Mouse (Mus musculus): ENCODE results near the gene Ptprm. TPM values are rescaled to one million over a fixed set of nuclear protein-coding genes. Genes with fewer than 3 reads are reported as not detected.

The Ptprm gene
- polyA plus RNA-seq, 1 experiment from 2014 or later = 1.0 TPM

DNA sequence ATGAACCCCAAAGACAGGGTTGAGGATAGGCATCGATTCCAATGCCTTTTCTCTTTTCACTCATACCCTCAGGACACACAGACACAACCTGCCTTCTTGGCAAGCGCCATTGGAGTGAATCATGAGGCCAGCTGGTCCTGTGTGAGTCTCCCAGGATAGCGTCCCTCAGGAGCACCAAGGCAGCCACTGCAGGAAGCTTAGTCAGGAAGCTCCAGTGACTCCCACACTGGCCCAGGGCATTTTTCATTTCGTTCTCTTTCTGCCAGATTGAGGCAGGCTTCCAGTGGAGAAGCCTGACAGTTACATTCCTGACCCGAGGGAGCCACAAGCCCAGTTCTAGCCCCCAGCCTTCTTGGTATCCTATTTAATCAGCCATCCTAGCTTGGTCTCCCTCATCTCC is 393.3 kb downstream of the Ptprm start:
- ATAC-seq (ENCODE audit: low read depth) = no peak
- no peak overlapping the region for H3K4me3 ChIP-seq (replicated peaks)
- H3K36me3 ChIP-seq = no peaks in the 10 kb centered on the region
- H3K9ac ChIP-seq = no peak overlapping the region
- 44% methylated on average over 5 of the region's 5 CpGs for WGBS (ENCODE audit: insufficient replicate concordance)
- H3K4me2 ChIP-seq = no peak overlapping the region
- H3K27ac ChIP-seq = no peak overlapping the region
- DNase-seq = no peak
- no peaks in the 10 kb centered on the region for H3K27me3 ChIP-seq
- no peaks in the 10 kb centered on the region for H3K9me3 ChIP-seq (replicated peaks)
- H3K4me1 ChIP-seq (replicated peaks) = no peaks in the 10 kb centered on the region

DNA sequence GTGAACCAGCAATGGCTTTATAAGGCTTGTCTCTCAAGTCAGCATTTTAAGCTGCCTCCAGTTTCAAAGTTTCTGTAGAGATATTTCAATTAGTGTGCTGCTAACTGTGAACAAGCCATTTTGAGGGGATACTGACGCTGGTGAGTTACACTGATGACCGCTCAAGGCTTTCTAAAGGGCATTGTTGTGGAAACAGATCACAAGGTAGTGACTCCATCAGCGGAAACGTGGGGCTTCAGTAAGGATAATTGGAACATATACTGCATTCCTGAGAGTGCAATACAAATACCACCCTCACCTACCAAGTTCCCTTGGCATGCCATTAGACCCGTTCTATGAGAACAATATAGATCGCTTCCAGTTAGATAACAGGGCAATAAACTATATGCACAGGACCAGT is 393.7 kb downstream of the Ptprm start:
- DNase-seq = no peak
- Histone ChIP-seq H3K9me3 (replicated peaks) (no peaks in the 10 kb centered on the region), H3K27me3 (no peaks in the 10 kb centered on the region), H3K9ac (no peak overlapping the region), H3K4me3 (replicated peaks) (no peak overlapping the region), H3K4me2 (no peak overlapping the region), H3K36me3 (no peaks in the 10 kb centered on the region), H3K27ac (no peak overlapping the region), H3K4me1 (replicated peaks) (no peaks in the 10 kb centered on the region)
- ATAC-seq (ENCODE audit: low read depth) = no peak
- WGBS (ENCODE audit: insufficient replicate concordance) = 70% methylated on average over 6 of the region's 6 CpGs

DNA sequence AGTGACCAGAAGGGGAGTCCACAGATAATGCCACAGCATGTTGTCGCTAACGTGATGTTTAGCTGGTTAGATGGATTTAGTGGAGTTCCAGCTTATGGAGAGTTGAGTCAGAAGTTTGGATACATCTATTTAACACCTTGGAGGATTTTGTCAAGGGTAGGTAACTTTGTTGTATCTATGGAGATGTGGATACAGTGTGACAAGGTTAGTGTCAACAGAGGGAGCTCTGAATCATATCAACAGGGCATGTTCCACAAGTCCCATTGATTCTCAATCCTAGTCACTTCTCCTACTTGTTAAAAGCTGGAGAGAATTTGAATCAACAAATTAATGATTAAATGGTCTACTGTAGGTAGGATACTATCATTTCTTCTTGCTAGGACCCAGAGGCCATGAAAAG is 394.4 kb downstream of the Ptprm start:
- Histone ChIP-seq H3K9me3 (replicated peaks) (no peaks in the 10 kb centered on the region), H3K27ac (no peak overlapping the region), H3K27me3 (no peaks in the 10 kb centered on the region), H3K4me3 (replicated peaks) (no peak overlapping the region), H3K4me2 (no peak overlapping the region), H3K9ac (no peak overlapping the region), H3K4me1 (replicated peaks) (no peaks in the 10 kb centered on the region), H3K36me3 (no peaks in the 10 kb centered on the region)
- DNase-seq = no peak
- no peak for ATAC-seq (ENCODE audit: low read depth)
- WGBS (ENCODE audit: insufficient replicate concordance) = 76% methylated on average over 2 of the region's 2 CpGs

DNA sequence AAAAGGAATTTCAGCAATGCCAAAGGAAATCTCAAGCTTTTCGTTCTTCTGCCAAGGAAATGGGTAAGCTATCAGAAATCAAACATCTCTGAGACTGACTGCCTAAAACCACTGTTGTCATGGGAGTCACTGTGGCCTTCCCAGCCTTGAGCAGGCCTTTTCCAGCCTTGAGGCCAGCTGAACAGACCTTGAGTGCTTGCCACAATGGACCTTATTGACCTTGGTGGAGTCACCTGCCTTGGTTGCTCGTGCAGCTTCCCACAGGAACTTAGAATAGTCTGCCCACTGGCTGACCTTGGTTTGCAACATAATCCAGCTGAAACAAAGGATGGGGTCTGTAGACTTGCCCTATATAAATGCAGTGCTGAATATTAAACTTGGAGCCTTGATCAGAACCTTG is 395.5 kb downstream of the Ptprm start:
- H3K9ac ChIP-seq = no peak overlapping the region
- H3K27ac ChIP-seq = no peak overlapping the region
- no peaks in the 10 kb centered on the region for H3K36me3 ChIP-seq
- H3K4me1 ChIP-seq (replicated peaks) = no peaks in the 10 kb centered on the region
- no peak overlapping the region for H3K4me3 ChIP-seq (replicated peaks)
- ATAC-seq (ENCODE audit: low read depth) (no peak), DNase-seq (no peak)
- WGBS (ENCODE audit: insufficient replicate concordance) = 48% methylated on average over 2 of the region's 2 CpGs
- H3K4me2 ChIP-seq = no peak overlapping the region
- H3K9me3 ChIP-seq (replicated peaks) = no peaks in the 10 kb centered on the region
- no peaks in the 10 kb centered on the region for H3K27me3 ChIP-seq

DNA sequence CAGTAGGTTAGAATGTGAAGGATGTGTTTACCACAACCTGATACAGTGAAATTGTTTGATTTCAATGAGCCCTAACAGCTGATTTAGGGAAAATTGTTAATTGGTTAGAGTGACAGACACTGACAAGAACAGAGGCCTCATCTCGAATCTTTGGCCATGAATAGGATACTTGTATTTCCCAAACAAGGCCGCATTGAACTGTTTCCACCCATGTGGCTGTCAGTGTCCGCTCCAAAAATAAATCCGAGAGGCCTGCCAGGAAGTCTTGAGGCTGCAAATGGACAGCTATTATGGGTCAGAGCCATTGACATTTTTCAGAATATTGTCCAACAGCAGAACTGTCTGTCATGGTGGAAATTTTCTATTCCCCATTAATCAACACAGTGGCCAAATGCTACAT is 409.8 kb downstream of the Ptprm start:
- ATAC-seq (ENCODE audit: low read depth) = no peak
- no peak overlapping the region for H3K27ac ChIP-seq

DNA sequence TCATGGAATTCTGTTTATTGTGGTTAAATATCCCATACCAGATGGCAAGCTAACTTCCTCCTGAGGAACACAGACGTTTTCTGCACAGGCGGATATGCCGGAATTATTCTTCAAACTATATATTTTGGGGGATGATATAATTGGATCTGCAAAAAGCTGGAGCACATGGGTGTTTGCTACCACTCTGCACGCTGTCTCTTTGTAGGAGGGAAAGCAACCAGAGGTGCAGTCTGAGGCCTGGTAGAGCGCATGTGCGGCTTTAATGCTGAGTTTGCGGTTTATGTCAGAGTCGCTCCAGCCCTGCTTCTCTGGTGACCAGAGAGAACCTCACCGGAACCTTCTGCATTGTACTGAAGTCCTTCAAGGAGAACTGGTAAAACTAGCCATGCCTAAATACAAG is 410.7 kb downstream of the Ptprm start:
- H3K4me1 ChIP-seq (replicated peaks) = no peaks in the 10 kb centered on the region
- H3K9me3 ChIP-seq (replicated peaks) = no peaks in the 10 kb centered on the region
- H3K4me2 ChIP-seq = no peak overlapping the region
- 85% methylated on average over 9 of the region's 9 CpGs for WGBS (ENCODE audit: insufficient replicate concordance)
- no peak overlapping the region for H3K9ac ChIP-seq
- H3K36me3 ChIP-seq = no peaks in the 10 kb centered on the region
- no peak overlapping the region for H3K4me3 ChIP-seq (replicated peaks)
- no peaks in the 10 kb centered on the region for H3K27me3 ChIP-seq
- no peak for DNase-seq
- no peak overlapping the region for H3K27ac ChIP-seq
- ATAC-seq (ENCODE audit: low read depth) = no peak

More for the DNA sequence above, 409.8 kb downstream of the Ptprm start:
- Histone ChIP-seq H3K9ac (no peak overlapping the region), H3K4me1 (replicated peaks) (no peaks in the 10 kb centered on the region), H3K4me2 (no peak overlapping the region), H3K9me3 (replicated peaks) (no peaks in the 10 kb centered on the region), H3K4me3 (replicated peaks) (no peak overlapping the region), H3K27me3 (no peaks in the 10 kb centered on the region), H3K36me3 (no peaks in the 10 kb centered on the region)
- 72% methylated on average over 4 of the region's 4 CpGs for WGBS (ENCODE audit: insufficient replicate concordance)
- DNase-seq = no peak

DNA sequence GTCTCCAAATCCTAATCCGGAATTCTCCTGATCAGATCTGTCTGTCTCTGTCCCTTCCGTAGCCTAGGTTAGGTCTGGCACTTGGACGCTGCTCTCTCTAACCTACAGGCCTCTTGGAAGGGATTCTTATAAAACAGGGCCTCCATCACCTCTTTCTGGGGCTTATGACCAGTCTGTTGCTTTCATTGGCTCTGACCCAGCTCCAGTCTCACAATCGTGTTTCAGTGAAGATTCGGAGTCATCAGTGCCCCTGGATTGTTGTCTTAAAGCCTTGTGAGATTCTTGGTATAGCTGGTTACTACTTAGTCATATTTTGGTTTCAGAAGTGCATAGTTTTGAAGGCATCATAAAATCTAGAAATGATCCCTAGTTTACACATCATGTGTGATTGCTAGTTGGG is 428.6 kb downstream of the Ptprm start:
- WGBS (ENCODE audit: insufficient replicate concordance) = 65% methylated on average over 5 of the region's 5 CpGs
- ATAC-seq (ENCODE audit: low read depth) (no peak), DNase-seq (no peak)
- Histone ChIP-seq H3K4me3 (replicated peaks) (no peak overlapping the region), H3K4me2 (no peak overlapping the region), H3K27me3 (no peaks in the 10 kb centered on the region), H3K36me3 (no peaks in the 10 kb centered on the region), H3K9ac (no peak overlapping the region), H3K27ac (no peak overlapping the region), H3K4me1 (replicated peaks) (no peaks in the 10 kb centered on the region), H3K9me3 (replicated peaks) (no peaks in the 10 kb centered on the region)

DNA sequence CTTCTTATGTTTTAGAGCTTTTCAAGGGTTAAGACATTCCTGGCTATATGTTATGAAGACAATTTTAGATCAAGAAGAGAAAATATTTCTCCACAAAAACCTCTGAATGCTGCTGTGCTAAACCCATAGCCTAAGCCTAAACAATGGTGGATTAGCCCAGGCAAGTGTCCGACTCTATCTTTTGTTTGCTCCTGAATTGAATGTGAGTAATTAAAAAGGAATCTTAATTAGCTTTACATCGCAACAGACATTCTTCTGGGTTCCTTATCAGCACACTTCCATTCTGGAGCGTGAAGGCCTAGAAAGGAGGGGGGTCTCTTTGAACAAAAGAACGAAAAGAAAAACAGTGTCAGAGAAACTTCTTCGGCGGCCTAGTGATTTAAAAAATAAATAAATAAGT is 439.6 kb downstream of the Ptprm start:
- Histone ChIP-seq H3K9ac (no peak overlapping the region), H3K27me3 (no peaks in the 10 kb centered on the region), H3K4me1 (replicated peaks) (no peaks in the 10 kb centered on the region), H3K4me2 (no peak overlapping the region), H3K36me3 (no peaks in the 10 kb centered on the region), H3K4me3 (replicated peaks) (no peak overlapping the region), H3K9me3 (replicated peaks) (no peaks in the 10 kb centered on the region), H3K27ac (no peak overlapping the region)
- ATAC-seq (ENCODE audit: low read depth) (no peak), DNase-seq (no peak)
- WGBS (ENCODE audit: insufficient replicate concordance) = 60% methylated on average over 6 of the region's 6 CpGs

DNA sequence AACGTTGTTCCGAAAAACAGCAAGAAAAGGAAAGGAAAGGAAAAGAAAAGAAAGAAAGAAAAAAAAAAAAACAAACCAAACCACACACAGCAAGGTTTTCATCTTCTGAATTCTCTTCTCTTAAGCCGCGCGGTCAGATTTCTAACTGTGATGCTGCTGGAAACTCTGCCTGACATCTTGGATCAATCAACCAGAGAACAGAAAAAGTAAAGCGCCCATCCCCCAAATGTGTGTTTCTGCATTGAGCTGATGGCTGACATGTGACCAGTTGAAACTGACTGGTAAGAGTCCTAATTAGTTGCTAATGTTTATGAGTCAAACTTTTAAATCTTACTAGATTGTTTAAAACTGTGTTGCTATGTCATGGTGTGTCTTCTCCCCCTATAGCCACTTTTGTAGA is 441.7 kb downstream of the Ptprm start:
- H3K4me2 ChIP-seq = no peak overlapping the region
- no peak overlapping the region for H3K27ac ChIP-seq
- H3K4me3 ChIP-seq (replicated peaks) = no peak overlapping the region
- no peak for ATAC-seq (ENCODE audit: low read depth)
- no peaks in the 10 kb centered on the region for H3K9me3 ChIP-seq (replicated peaks)
- no peaks in the 10 kb centered on the region for H3K4me1 ChIP-seq (replicated peaks)
- WGBS (ENCODE audit: insufficient replicate concordance) = 83% methylated on average over 6 of the region's 6 CpGs
- DNase-seq = no peak
- no peak overlapping the region for H3K9ac ChIP-seq
- H3K36me3 ChIP-seq = no peaks in the 10 kb centered on the region
- H3K27me3 ChIP-seq = no peaks in the 10 kb centered on the region

DNA sequence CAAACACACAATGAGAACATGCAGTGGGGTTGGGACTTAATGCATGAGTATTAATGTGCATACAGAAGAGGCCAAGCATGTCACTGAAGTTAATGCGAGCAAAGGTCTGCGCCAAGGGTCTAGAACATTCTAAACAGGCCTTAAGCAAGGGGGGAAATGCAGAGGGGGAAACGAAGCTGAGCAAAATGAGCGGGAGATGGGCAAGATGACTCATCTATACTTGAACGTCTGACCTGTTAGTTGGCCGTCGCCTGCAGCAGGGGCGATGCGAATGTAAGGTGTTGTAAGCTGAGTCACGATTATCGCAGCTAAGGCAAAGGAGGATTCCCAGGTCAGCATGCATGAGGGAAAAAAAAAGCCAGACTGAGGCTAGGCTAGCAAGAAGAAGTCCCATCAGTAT is 442.1 kb downstream of the Ptprm start:
- H3K27me3 ChIP-seq = no peaks in the 10 kb centered on the region
- H3K4me3 ChIP-seq (replicated peaks) = no peak overlapping the region
- DNase-seq = no peak
- no peaks in the 10 kb centered on the region for H3K4me1 ChIP-seq (replicated peaks)
- H3K9ac ChIP-seq = no peak overlapping the region
- no peaks in the 10 kb centered on the region for H3K36me3 ChIP-seq
- no peak overlapping the region for H3K27ac ChIP-seq
- no peak for ATAC-seq (ENCODE audit: low read depth)
- H3K4me2 ChIP-seq = no peak overlapping the region
- 75% methylated on average over 11 of the region's 11 CpGs for WGBS (ENCODE audit: insufficient replicate concordance)
- H3K9me3 ChIP-seq (replicated peaks) = no peaks in the 10 kb centered on the region

DNA sequence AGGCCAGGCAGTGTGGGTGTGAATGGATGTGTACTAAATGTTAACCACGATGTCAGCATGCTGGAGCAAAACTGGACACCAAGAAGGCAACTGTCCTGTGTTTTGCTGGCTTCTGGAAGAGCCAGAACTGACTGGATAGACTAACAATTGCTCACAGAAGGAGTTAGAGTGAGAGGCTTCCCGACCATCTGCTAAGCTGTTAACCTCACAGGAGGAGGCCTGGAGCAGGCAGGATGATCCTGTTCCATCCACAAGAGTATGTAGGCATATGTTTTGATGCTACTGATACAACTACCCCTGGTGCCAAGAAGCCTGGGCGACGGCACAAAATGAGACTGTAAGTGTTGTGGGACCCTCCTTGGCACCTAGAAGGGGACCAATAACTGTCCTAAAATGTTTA is 444.4 kb downstream of the Ptprm start:
- WGBS (ENCODE audit: insufficient replicate concordance) = 52% methylated on average over 4 of the region's 4 CpGs

DNA sequence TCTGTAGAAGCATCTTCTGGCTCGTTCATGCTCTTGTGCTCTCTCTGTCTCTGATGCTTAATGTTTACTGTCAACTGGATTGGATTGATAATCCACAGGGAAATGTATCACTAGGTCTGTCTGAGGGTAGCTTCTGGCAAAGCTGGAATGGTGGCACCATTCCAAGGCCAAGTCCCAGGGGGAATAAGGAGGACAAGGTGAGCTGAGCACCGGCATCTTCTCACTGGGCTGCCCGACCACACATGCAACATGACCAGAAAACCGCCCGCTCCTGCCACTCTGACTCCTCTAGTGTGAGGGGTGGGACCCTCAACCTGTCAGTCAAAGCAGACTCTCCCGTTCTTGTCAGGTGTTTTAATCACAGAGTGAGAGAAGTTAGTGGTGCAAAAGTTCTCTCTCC is 445.3 kb downstream of the Ptprm start:
- Histone ChIP-seq H3K4me1 (replicated peaks) (no peaks in the 10 kb centered on the region), H3K36me3 (no peaks in the 10 kb centered on the region), H3K9me3 (replicated peaks) (no peaks in the 10 kb centered on the region), H3K27me3 (no peaks in the 10 kb centered on the region), H3K9ac (no peak overlapping the region), H3K4me3 (replicated peaks) (no peak overlapping the region), H3K4me2 (no peak overlapping the region), H3K27ac (no peak overlapping the region)
- DNase-seq = no peak
- no peak for ATAC-seq (ENCODE audit: low read depth)
- 71% methylated on average over 6 of the region's 6 CpGs for WGBS (ENCODE audit: insufficient replicate concordance)

More for the DNA sequence above, 444.4 kb downstream of the Ptprm start:
- H3K27me3 ChIP-seq = no peaks in the 10 kb centered on the region
- no peaks in the 10 kb centered on the region for H3K36me3 ChIP-seq
- no peak overlapping the region for H3K4me2 ChIP-seq
- DNase-seq = no peak
- ATAC-seq (ENCODE audit: low read depth) = no peak
- H3K4me3 ChIP-seq (replicated peaks) = no peak overlapping the region
- H3K9me3 ChIP-seq (replicated peaks) = no peaks in the 10 kb centered on the region
- no peak overlapping the region for H3K27ac ChIP-seq
- H3K9ac ChIP-seq = no peak overlapping the region
- H3K4me1 ChIP-seq (replicated peaks) = no peaks in the 10 kb centered on the region

DNA sequence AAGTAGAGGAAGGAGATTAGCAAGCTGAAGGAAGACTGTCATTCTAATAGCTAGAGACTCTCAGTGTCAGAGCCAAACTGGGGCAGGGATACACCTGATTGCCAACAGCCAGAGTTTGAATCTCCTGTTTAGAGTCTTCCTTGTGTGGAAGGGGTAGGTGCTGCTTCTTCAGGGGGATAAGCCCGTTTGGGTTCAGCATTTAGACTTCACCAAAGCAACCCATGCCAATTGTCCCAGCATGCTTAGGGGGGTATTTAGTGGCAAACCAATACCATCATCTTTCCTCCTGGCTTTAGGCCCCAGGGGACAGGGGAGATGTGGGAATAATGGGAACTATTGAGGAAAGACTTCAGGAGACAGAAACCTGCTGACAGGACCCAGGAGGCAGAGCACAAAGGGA is 460.1 kb downstream of the Ptprm start:
- DNase-seq (no peak), ATAC-seq (ENCODE audit: low read depth) (no peak)
- Histone ChIP-seq H3K27me3 (no peaks in the 10 kb centered on the region), H3K36me3 (no peaks in the 10 kb centered on the region), H3K9ac (no peak overlapping the region), H3K4me2 (no peak overlapping the region), H3K9me3 (replicated peaks) (no peaks in the 10 kb centered on the region), H3K4me3 (replicated peaks) (no peak overlapping the region), H3K4me1 (replicated peaks) (no peaks in the 10 kb centered on the region), H3K27ac (no peak overlapping the region)
- 44% methylated on average over 1 of the region's 1 CpGs for WGBS (ENCODE audit: insufficient replicate concordance)
